Mouse (Mus musculus) testis, adult 2 months (tissue): ENCODE measurements around the gene Gm49396.

Source experiments
- CTCF ChIP-seq: fragments of 200-500 bp; IDR thresholded peaks from 2 replicates; pipeline ENCODE4 v1.5.1; 2012; ENCODE audit warnings: low read depth, mild to moderate bottlenecking, inconsistent platforms, low read length, moderate library complexity; ENCODE audit not compliant: control insufficient read depth, insufficient read depth, insufficient replicate concordance
- POLR2A ChIP-seq: fragments of 200-500 bp; IDR thresholded peaks from 2 replicates; pipeline ENCODE4 v1.6.1; 2012; ENCODE audit warnings: low read depth, mild to moderate bottlenecking, inconsistent platforms, low read length, moderate library complexity; ENCODE audit not compliant: control insufficient read depth

DNA sequence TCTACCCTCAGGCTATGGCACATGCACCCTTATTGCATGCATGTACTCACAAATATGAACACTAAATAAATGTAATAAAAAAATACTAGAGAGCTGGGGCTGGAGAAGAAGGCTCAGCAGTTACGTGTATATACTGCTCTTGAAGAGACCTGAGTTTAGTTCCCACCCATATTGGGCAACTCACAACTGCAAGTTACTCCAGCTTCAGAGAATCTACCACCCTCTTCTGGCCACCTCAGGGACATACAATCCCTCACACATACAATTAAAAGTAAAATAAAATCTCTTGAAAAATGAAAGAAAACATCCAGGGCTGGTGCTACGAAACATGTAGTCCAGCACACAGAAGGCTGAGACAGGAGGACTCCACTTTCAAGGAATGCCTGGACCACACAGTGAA lies 51.3 kb downstream of the Gm49396 start:
- no peak for TF ChIP-seq CTCF
- no peak for TF ChIP-seq POLR2A
